Mouse (Mus musculus) forebrain, postnatal 0 days (tissue): ENCODE measurements at regions not wholly inside any gene's neighbourhood (a gene's known extent, or its start where the extent isn't known, plus 50 kb on each side); places are given as distances from the start of the nearest gene placed in this dataset.

Experiments
- ATAC-seq: fragments of 200-750 bp; cut with Nextera tagmentation; 2 replicates; pipeline ENCODE4 v1.8.0; 2017; ENCODE audit warnings: mild to moderate bottlenecking, moderate library complexity
- DNase-seq: peaks from one replicate; pipeline ENCODE4 v3.0.0-alpha.2; 2015
- H3K27ac ChIP-seq: fragments of 300-500 bp; sonication (generic); 2 replicates; pipeline ENCODE4 v1.5.1; 2014; ENCODE audit warnings: low read depth, mild to moderate bottlenecking, antibody characterized with exemption, low read length, moderate library complexity, mixed read lengths
- H3K27me3 ChIP-seq: fragments of 300-500 bp; sonication (generic); 2 replicates; pipeline ENCODE4 v1.6.1; 2014; ENCODE audit warnings: mild to moderate bottlenecking, low read length, mixed read lengths; ENCODE audit not compliant: insufficient read depth
- H3K36me3 ChIP-seq: fragments of 300-500 bp; sonication (generic); 2 replicates; pipeline ENCODE4 v1.6.1; 2014; ENCODE audit warnings: mild to moderate bottlenecking, moderate library complexity; ENCODE audit not compliant: insufficient read depth
- H3K4me1 ChIP-seq: fragments of 300-500 bp; sonication (generic); 2 replicates; pipeline ENCODE4 v1.6.1; 2014; ENCODE audit warnings: antibody characterized with exemption; ENCODE audit not compliant: insufficient read depth
- H3K4me2 ChIP-seq: fragments of 300-500 bp; sonication (generic); 2 replicates; pipeline ENCODE4 v1.6.1; 2014; ENCODE audit warnings: low read depth, mild to moderate bottlenecking, moderate library complexity
- H3K4me3 ChIP-seq: fragments of 300-500 bp; sonication (generic); 2 replicates; pipeline ENCODE4 v1.5.1; 2014; ENCODE audit warnings: low read depth, low read length, mixed read lengths
- H3K9ac ChIP-seq: fragments of 300-500 bp; sonication (generic); 2 replicates; pipeline ENCODE4 v1.6.1; 2014; ENCODE audit warnings: mild to moderate bottlenecking
- H3K9me3 ChIP-seq: fragments of 300-500 bp; sonication (generic); 2 replicates; pipeline ENCODE4 v1.6.1; 2016; ENCODE audit warnings: low read length
- CTCF ChIP-seq: sonication (generic); IDR thresholded peaks from 2 replicates; pipeline ENCODE4 v1.5.1; 2016; ENCODE audit warnings: antibody characterized with exemption, control low read depth, low read depth
- WGBS: fragments of 180-500 bp; shearing (Covaris S2); extraction: QIAGEN DNeasy Blood & Tissue Kit; methylation state at CpG from one replicate; pipeline ENCODE4 v1.1.7; 2014; 5-methylcytosine and 5-hydroxymethylcytosine counted together

DNA sequence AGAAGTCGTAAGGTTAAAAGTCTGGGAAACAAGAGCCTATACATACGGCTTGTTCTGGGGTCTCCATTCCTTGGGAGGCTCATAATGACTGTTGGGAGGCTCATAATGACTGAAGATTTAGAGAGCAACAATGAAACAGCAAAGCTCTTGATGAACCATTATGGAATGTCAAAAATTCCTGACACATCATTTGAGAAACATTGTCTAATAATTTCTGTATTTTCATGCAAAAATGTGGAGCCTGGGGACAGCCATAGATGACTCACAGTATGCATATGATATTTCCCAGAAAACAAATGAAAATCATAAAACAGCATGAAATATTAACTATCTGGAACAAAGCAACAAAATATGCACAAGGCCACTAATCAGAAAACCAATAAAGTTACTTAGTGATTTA lies 90.8 kb upstream of the Alkal2 start:
- Histone ChIP-seq H3K27me3 (no peaks in the 10 kb centered on the region), H3K4me3 (no peak overlapping the region), H3K9ac (no peak overlapping the region), H3K36me3 (no peaks in the 10 kb centered on the region), H3K9me3 (no peaks in the 10 kb centered on the region), H3K4me2 (no peak overlapping the region), H3K27ac (no peak overlapping the region), H3K4me1 (no peaks in the 10 kb centered on the region)
- WGBS, result 83% methylated on average over 2 of the region's 2 CpGs
- DNase-seq (no peak), ATAC-seq (no peak)
- TF ChIP-seq CTCF, result no peak

DNA sequence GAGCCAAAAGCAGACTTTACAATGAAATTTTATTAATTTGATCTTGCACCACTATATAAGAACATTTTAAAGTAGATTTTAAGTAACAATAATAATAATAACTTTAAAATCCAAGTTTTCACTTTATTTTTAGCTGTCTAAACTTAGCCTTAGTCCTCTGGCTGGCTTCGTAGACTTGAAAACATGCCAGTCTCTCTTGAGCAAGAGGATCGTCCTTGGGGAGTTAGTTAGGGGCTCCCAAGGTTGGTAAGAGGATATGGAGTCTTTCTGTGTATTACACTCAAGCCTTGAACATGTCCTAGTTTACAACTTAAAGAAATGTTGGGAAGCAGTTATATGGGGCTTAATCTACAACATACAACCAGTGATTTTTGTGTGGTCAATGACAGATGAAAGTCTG lies 68.0 kb upstream of the Alkal2 start:
- 88% methylated on average over 2 of the region's 2 CpGs for whole genome bisulfite sequencing
- Histone ChIP-seq H3K36me3 (no peaks in the 10 kb centered on the region), H3K9ac (no peak overlapping the region), H3K27me3 (no peaks in the 10 kb centered on the region), H3K27ac (no peak overlapping the region), H3K4me2 (no peak overlapping the region), H3K9me3 (no peaks in the 10 kb centered on the region), H3K4me3 (no peak overlapping the region), H3K4me1 (no peaks in the 10 kb centered on the region)
- ATAC-seq (no peak), DNase-seq (no peak)
- TF ChIP-seq CTCF, result no peak

DNA sequence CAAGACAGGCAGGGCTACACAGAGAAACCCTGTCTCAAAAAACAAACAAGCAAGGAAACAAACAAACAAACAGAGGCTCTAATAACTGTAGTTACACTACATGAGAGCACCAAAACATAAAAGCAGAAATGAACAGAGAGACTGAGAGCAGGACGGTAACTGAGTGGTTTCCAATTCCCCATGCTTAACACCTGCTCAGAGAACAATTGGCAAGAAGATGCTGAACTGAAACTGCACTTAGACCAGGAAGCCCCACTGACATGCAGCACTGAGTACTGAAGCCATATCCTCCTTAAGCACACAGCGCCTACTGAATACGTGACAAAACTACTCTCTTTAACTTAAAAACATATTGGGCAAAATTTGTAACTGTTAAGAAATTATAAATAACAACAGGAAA lies 52.7 kb upstream of the Alkal2 start:
- Histone ChIP-seq H3K4me1 (no peaks in the 10 kb centered on the region), H3K4me2 (no peak overlapping the region), H3K36me3 (no peaks in the 10 kb centered on the region), H3K27ac (no peak overlapping the region), H3K9ac (no peak overlapping the region), H3K9me3 (no peaks in the 10 kb centered on the region), H3K27me3 (no peaks in the 10 kb centered on the region), H3K4me3 (no peak overlapping the region)
- DNase-seq (no peak), ATAC-seq (no peak)
- no peak for TF ChIP-seq CTCF
- WGBS, result 89% methylated on average over 3 of the region's 3 CpGs
